Mouse (Mus musculus): Measurements from ENCODE around the gene Gm8922. TPM values are rescaled to one million over a fixed set of nuclear protein-coding genes. Genes with fewer than 3 reads are reported as not detected.
"Not testable (repeated sequence)": the region's sequence is repeated elsewhere in the genome, so short reads cannot be mapped to it uniquely, and the experiment has no call there.

The Gm8922 gene
- not detected for polyA plus RNA-seq (2017; shearing (Covaris generic))

DNA sequence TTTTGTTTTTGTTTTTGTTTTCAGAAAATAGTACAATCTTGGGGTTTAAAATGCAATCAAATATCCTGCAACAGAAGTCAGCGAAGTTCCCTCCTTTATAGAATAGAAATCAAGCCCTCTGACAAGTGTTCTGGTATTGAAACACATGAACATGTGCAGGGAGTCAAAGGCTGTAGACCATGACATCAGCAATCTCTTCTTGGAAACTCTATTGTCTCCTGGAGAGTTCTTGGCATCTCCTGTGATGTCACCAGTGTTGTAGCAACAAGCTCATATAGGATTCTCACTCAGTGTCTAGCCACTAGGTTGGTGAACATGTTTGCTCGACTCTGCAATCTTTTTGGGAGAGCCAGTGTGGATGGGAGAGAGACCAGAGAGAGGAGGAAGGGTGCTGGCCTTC is at the start of gene Gm8922:
Gene Gm8922, plus strand, starts transcription at position 301 of the 400 bp plus-strand sequence.
- ATAC-seq, result not testable (repeated sequence)

Other genes starting within 250 kb of the Gm8922 start
- gene Gm8906, start 179.3 kb upstream of the Gm8922 start, polyA plus RNA-seq (2017; shearing (Covaris generic)), result under 1 TPM in 1 of 2 experiments, not detected in 1; 0.42 TPM
- gene Gm6460, start 87.0 kb upstream of the Gm8922 start, polyA plus RNA-seq (2017; shearing (Covaris generic)), result not detected
- gene Gm8926, start 88.6 kb downstream of the Gm8922 start, polyA plus RNA-seq (2017; shearing (Covaris generic)), result not detected
- not detected for gene Gm6465, start 163.6 kb downstream of the Gm8922 start, polyA plus RNA-seq (2017; shearing (Covaris generic))
- not detected for gene 4933402N22Rik, start 236.1 kb downstream of the Gm8922 start, polyA plus RNA-seq (2017; shearing (Covaris generic))

Data from activated CD4-positive, CD25-positive, alpha-beta regulatory T cell, adult 4 months (primary cell).